Mouse (Mus musculus): ENCODE data around the gene Ccdc141. TPM values are rescaled to one million over a fixed set of nuclear protein-coding genes. Genes with fewer than 3 reads are reported as not detected.
A peak's percentile ranks its signal among the peaks of the same experiment; 100 is the strongest.

Gene Ccdc141
- polyA plus RNA-seq, 1 experiment from 2014 or later = 4.3 TPM

DNA sequence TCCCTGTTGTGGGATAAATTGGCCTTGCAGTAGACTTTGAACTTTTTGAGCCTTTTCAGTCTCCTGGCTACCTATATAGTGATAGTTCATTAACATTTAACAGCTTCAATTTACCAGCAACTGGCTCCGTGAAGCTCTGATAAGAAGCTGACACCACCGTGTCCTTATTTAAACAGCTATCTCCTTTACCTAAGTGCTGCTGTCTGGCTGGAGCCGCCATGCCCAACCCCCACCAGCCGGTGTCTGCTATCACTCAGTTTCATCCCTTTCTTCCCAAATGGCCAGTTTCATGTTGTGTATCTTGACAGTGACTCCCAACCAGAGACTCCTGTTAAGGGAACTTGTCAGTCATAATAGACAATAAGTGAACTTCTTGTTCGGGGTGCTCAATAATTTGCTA lies 186.8 kb downstream of the Ccdc141 start:
- WGBS = 79% methylated on average over 5 of the region's 5 CpGs
- Histone ChIP-seq H3K4me3 (ENCODE audit: low read depth, low read length) (no peak overlapping the region), H3K9ac (ENCODE audit: low read length) (no peak overlapping the region), H3K27me3 (replicated peaks; ENCODE audit: control insufficient read depth, insufficient read depth, low read length) (no peaks in the 10 kb centered on the region), H3K4me2 (ENCODE audit: low read length) (no peak overlapping the region), H3K9me3 (replicated peaks; ENCODE audit: control insufficient read depth, low read length) (no peaks in the 10 kb centered on the region), H3K27ac (ENCODE audit: low read depth, low read length) (no peak overlapping the region), H3K36me3 (ENCODE audit: control insufficient read depth, insufficient read depth, low read length) (no peaks in the 10 kb centered on the region), H3K4me1 (ENCODE audit: control insufficient read depth, insufficient read depth, low read length) (no peaks in the 10 kb centered on the region)
- ATAC-seq = no peak
- no peak for DNase-seq (ENCODE audit: low spot score)

GRCm38 (mm10) chr2:76982391-76983145 lies 187.9 kb downstream of the Ccdc141 start, which contains the start of gene Ttn:
TSS of gene Ttn (minus strand) at chr2:76982547.
- Histone ChIP-seq H3K27ac (ENCODE audit: low read depth, low read length) (no peak within 1 kb of the TSS), H3K36me3 (ENCODE audit: control insufficient read depth, insufficient read depth, low read length) (no peaks in the 10 kb centered on the region), H3K9ac (ENCODE audit: low read length) (no peak within 1 kb of the TSS), H3K4me1 (ENCODE audit: control insufficient read depth, insufficient read depth, low read length) (no peaks in the 10 kb centered on the region), H3K4me2 (ENCODE audit: low read length) (no peak within 1 kb of the TSS), H3K9me3 (replicated peaks; ENCODE audit: control insufficient read depth, low read length) (no peaks in the 10 kb centered on the region), H3K27me3 (replicated peaks; ENCODE audit: control insufficient read depth, insufficient read depth, low read length) (no peaks in the 10 kb centered on the region), H3K4me3 (ENCODE audit: low read depth, low read length) (no peak within 1 kb of the TSS)
- ATAC-seq (no peak), DNase-seq (ENCODE audit: low spot score) (no peak)
- 85% methylated on average over 18 of the region's 18 CpGs for WGBS

- 74% methylated on average over 5 of the region's 5 CpGs for WGBS
- Histone ChIP-seq H3K9ac (ENCODE audit: low read length) (no peak overlapping the region), H3K4me2 (ENCODE audit: low read length) (no peak overlapping the region), H3K9me3 (replicated peaks; ENCODE audit: control insufficient read depth, low read length) (no peaks in the 10 kb centered on the region), H3K27ac (ENCODE audit: low read depth, low read length) (no peak overlapping the region), H3K27me3 (replicated peaks; ENCODE audit: control insufficient read depth, insufficient read depth, low read length) (no peaks in the 10 kb centered on the region), H3K4me1 (ENCODE audit: control insufficient read depth, insufficient read depth, low read length) (no peaks in the 10 kb centered on the region), H3K36me3 (ENCODE audit: control insufficient read depth, insufficient read depth, low read length) (no peaks in the 10 kb centered on the region), H3K4me3 (ENCODE audit: low read depth, low read length) (no peak overlapping the region)
- DNase-seq (ENCODE audit: low spot score) (no peak), ATAC-seq (no peak)
Observed at GRCm38 (mm10) chr2:76981717-76982116, 188.7 kb downstream of the Ccdc141 start.

DNA sequence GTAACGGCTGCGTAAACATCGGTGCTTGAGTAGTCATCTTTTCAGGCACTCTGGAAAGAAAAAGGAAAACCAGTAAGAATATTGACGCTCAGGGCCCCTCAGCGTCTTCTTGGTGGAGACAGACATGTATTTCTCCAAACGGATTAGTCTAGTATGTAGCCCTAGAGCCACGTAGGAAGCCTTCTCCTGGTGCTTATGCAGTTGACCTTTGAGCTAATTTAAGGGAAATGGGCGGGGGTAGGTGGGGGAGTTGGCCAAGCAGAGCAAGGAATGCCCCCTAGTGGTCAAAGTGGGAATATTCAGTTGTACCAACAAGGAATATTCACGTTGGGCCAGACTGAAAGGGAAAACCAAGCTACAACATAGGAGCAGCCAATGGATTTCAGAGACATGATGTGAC lies 190.3 kb downstream of the Ccdc141 start:
- H3K4me1 ChIP-seq (ENCODE audit: control insufficient read depth, insufficient read depth, low read length) = no peaks in the 10 kb centered on the region
- H3K4me3 ChIP-seq (ENCODE audit: low read depth, low read length) = no peak overlapping the region
- no peaks in the 10 kb centered on the region for H3K27me3 ChIP-seq (replicated peaks; ENCODE audit: control insufficient read depth, insufficient read depth, low read length)
- no peaks in the 10 kb centered on the region for H3K9me3 ChIP-seq (replicated peaks; ENCODE audit: control insufficient read depth, low read length)
- H3K9ac ChIP-seq (ENCODE audit: low read length) = no peak overlapping the region
- 55% methylated on average over 9 of the region's 9 CpGs for WGBS
- no peak for ATAC-seq
- no peaks in the 10 kb centered on the region for H3K36me3 ChIP-seq (ENCODE audit: control insufficient read depth, insufficient read depth, low read length)
- H3K27ac ChIP-seq (ENCODE audit: low read depth, low read length) = no peak overlapping the region
- H3K4me2 ChIP-seq (ENCODE audit: low read length) = no peak overlapping the region
- peak; percentile 38 for DNase-seq (ENCODE audit: low spot score)

DNA sequence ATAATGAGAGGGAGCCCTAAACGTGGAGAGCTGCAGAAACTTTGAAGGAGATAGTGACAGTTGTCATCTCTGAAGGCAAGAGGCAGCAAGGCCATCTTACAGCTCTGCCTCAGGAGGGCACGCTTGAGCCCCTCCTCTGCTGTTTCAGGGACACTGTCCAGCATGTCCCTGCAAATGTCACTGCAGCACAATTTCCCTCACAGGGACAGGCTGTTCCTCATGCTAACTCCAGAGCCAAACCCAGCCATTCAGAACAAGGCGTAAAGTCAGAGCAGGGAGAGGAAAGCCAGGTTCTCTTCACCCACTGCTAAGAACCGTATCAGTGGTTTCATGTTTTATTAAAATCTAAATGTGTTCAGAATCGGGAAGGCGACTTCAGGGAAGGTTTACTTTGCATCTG lies 192.8 kb downstream of the Ccdc141 start:
- H3K9me3 ChIP-seq (replicated peaks; ENCODE audit: control insufficient read depth, low read length) = no peaks in the 10 kb centered on the region
- H3K27me3 ChIP-seq (replicated peaks; ENCODE audit: control insufficient read depth, insufficient read depth, low read length) = no peaks in the 10 kb centered on the region
- H3K36me3 ChIP-seq (ENCODE audit: control insufficient read depth, insufficient read depth, low read length) = no peaks in the 10 kb centered on the region
- ATAC-seq (no peak), DNase-seq (ENCODE audit: low spot score) (no peak)
- H3K9ac ChIP-seq (ENCODE audit: low read length) = no peak overlapping the region
- no peak overlapping the region for H3K4me2 ChIP-seq (ENCODE audit: low read length)
- H3K4me1 ChIP-seq (ENCODE audit: control insufficient read depth, insufficient read depth, low read length) = no peaks in the 10 kb centered on the region
- H3K4me3 ChIP-seq (ENCODE audit: low read depth, low read length) = no peak overlapping the region
- no peak overlapping the region for H3K27ac ChIP-seq (ENCODE audit: low read depth, low read length)
- 82% methylated on average over 6 of the region's 6 CpGs for WGBS

GRCm38 (mm10) chr2:76972051-76972450 lies 198.4 kb downstream of the Ccdc141 start:
- no peak overlapping the region for H3K4me2 ChIP-seq (ENCODE audit: low read length)
- DNase-seq (ENCODE audit: low spot score) = no peak
- no peak overlapping the region for H3K27ac ChIP-seq (ENCODE audit: low read depth, low read length)

GRCm38 (mm10) chr2:76971069-76971468 lies 199.4 kb downstream of the Ccdc141 start:
- H3K27me3 ChIP-seq (replicated peaks; ENCODE audit: control insufficient read depth, insufficient read depth, low read length) = no peaks in the 10 kb centered on the region
- H3K36me3 ChIP-seq (ENCODE audit: control insufficient read depth, insufficient read depth, low read length) = no peaks in the 10 kb centered on the region
- no peak overlapping the region for H3K27ac ChIP-seq (ENCODE audit: low read depth, low read length)
- peak overlapping the region; percentile 37; the same call in 1 of the 2 replicates for H3K9ac ChIP-seq (ENCODE audit: low read length)
- WGBS = 27% methylated on average over 5 of the region's 5 CpGs
- H3K4me3 ChIP-seq (ENCODE audit: low read depth, low read length) = no peak overlapping the region
- DNase-seq (ENCODE audit: low spot score) = peak; percentile 36
- peak overlapping the region; percentile 28 for H3K4me2 ChIP-seq (ENCODE audit: low read length)
- H3K4me1 ChIP-seq (ENCODE audit: control insufficient read depth, insufficient read depth, low read length) = no peaks in the 10 kb centered on the region
- no peaks in the 10 kb centered on the region for H3K9me3 ChIP-seq (replicated peaks; ENCODE audit: control insufficient read depth, low read length)
- ATAC-seq = peak; percentile 53; the same call in 1 of the 2 replicates

More at GRCm38 (mm10) chr2:76972051-76972450, 198.4 kb downstream of the Ccdc141 start:
- no peak overlapping the region for H3K9ac ChIP-seq (ENCODE audit: low read length)
- H3K36me3 ChIP-seq (ENCODE audit: control insufficient read depth, insufficient read depth, low read length) = no peaks in the 10 kb centered on the region
- no peak for ATAC-seq
- H3K4me1 ChIP-seq (ENCODE audit: control insufficient read depth, insufficient read depth, low read length) = no peaks in the 10 kb centered on the region
- 42% methylated on average over 4 of the region's 4 CpGs for WGBS
- no peak overlapping the region for H3K4me3 ChIP-seq (ENCODE audit: low read depth, low read length)
- H3K9me3 ChIP-seq (replicated peaks; ENCODE audit: control insufficient read depth, low read length) = no peaks in the 10 kb centered on the region
- no peaks in the 10 kb centered on the region for H3K27me3 ChIP-seq (replicated peaks; ENCODE audit: control insufficient read depth, insufficient read depth, low read length)

DNA sequence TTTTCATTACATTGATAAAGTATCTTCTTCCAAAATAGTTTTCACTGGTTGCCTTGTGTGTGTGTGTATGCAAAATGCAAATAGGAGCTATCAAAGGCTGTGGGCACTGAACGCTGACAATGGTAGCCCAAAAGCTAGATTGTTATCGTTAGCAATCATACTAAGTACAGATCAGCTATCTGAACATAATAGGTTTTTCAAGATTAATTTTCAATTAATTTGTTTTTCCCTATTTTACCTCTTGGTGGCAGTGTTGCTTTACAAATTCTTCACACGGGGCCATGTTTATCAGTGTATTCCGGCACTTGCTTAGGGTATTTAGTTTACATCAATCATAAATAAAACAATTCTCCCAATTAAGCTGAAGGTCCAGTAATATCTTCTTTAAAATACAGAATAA lies 199.8 kb downstream of the Ccdc141 start:
- no peak overlapping the region for H3K4me3 ChIP-seq (ENCODE audit: low read depth, low read length)
- no peaks in the 10 kb centered on the region for H3K27me3 ChIP-seq (replicated peaks; ENCODE audit: control insufficient read depth, insufficient read depth, low read length)
- H3K9ac ChIP-seq (ENCODE audit: low read length) = no peak overlapping the region
- H3K27ac ChIP-seq (ENCODE audit: low read depth, low read length) = no peak overlapping the region
- DNase-seq (ENCODE audit: low spot score) (peak; percentile 80), ATAC-seq (peak; percentile 77)
- H3K4me1 ChIP-seq (ENCODE audit: control insufficient read depth, insufficient read depth, low read length) = no peaks in the 10 kb centered on the region
- H3K36me3 ChIP-seq (ENCODE audit: control insufficient read depth, insufficient read depth, low read length) = no peaks in the 10 kb centered on the region
- H3K9me3 ChIP-seq (replicated peaks; ENCODE audit: control insufficient read depth, low read length) = no peaks in the 10 kb centered on the region
- WGBS = 16% methylated on average over 4 of the region's 4 CpGs
- H3K4me2 ChIP-seq (ENCODE audit: low read length) = peak overlapping the region; percentile 28; the same call in 1 of the 2 replicates

GRCm38 (mm10) chr2:76970204-76970603 lies 200.2 kb downstream of the Ccdc141 start:
- H3K9ac ChIP-seq (ENCODE audit: low read length) = no peak overlapping the region
- H3K4me3 ChIP-seq (ENCODE audit: low read depth, low read length) = no peak overlapping the region
- H3K27me3 ChIP-seq (replicated peaks; ENCODE audit: control insufficient read depth, insufficient read depth, low read length) = no peaks in the 10 kb centered on the region
- no peaks in the 10 kb centered on the region for H3K9me3 ChIP-seq (replicated peaks; ENCODE audit: control insufficient read depth, low read length)
- WGBS = 70% methylated on average over 6 of the region's 6 CpGs
- no peaks in the 10 kb centered on the region for H3K36me3 ChIP-seq (ENCODE audit: control insufficient read depth, insufficient read depth, low read length)
- DNase-seq (ENCODE audit: low spot score) (no peak), ATAC-seq (no peak)
- no peak overlapping the region for H3K4me2 ChIP-seq (ENCODE audit: low read length)
- no peaks in the 10 kb centered on the region for H3K4me1 ChIP-seq (ENCODE audit: control insufficient read depth, insufficient read depth, low read length)
- no peak overlapping the region for H3K27ac ChIP-seq (ENCODE audit: low read depth, low read length)
